Mouse (Mus musculus) left cerebral cortex, postnatal 14 days (tissue): ENCODE measurements at regions not wholly inside any gene's neighbourhood (a gene's known extent, or its start where the extent isn't known, plus 50 kb on each side); places are given as distances from the start of the nearest gene placed in this dataset.

Source experiments
- DNase-seq, 2 experiments: peaks; one replicate each; pipeline ENCODE4 v3.0.0; 2021 to 2022; ENCODE audit warnings: low spot score in 2 of 2, mixed read lengths in 1 of 2
- intact Hi-C: fragments of 180-260 bp; cut with DNase I; formaldehyde crosslinking; loops from one replicate; pipeline ENCODE4 v1.15.1; 2025

DNA sequence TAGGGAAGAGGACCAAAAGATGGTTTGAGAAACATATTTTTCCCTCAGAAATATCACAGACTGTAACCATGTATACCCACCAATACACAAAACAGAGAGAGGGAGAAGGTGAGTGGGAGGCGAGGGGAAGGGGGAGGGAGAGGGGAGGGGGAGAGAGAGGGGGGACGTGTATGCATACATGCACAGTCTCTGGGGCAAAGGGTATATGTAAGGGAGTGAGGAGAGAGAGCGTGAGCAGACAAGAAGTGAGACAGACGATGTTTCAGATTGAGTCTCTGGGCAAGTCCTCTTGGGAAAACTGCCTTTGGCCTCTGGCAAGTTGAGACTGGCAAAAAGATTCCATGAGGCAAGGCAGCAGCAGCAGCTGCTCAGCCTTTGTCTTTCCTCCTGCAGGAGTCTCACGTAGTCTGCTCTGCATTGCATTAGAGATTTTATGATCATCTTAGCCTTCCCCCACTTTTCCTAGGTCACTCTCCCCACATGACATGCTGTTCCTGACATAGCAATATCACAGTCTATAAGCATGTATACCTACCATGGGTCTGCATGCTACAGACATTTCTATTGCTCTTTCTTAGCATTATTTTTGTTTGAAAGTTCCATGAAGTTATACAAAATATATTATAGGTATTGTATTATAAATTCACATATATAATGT, 308.3 kb downstream of the Fam84a start:
- intact Hi-C loops = loop anchor here (10.0 kb wide), 2 partner anchors 311 to 471 kb away; partner anchors contain the start of gene Fam84a
- no peak for DNase-seq

- no peak for DNase-seq
- intact Hi-C loops = loop anchor here (10.0 kb wide), 2 partner anchors 314 to 474 kb away; partner anchors contain the start of gene Fam84a
These were observed 310.6 kb downstream of the Fam84a start for GRCm38 (mm10) chr12:13841238-13841637.

DNA sequence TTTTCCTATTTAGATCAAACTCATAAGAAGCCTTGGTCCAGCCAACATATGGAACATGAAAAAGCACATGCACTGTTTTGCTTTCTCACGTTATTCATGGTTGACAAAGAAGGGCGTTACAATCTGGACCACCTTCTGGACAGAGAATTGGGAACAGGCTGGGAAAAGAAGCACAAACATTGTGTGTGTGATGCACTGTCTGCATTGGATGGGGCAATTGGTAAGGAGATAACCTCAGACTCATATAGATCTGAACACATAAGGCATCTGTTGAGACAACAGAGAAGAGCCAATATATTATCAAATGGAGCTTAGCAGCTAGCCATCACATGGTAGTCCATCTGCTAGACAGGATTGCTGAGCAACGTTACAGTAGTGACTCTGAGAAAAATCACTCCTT, 317.1 kb downstream of the Fam84a start:
- intact Hi-C loops = no loop called here
- peak in 1 of 2 experiments; percentile 5 for DNase-seq

- intact Hi-C loops = no loop called here
- no peak for DNase-seq
These were observed 326.0 kb downstream of the Fam84a start for GRCm38 (mm10) chr12:13825899-13826298.

- peak in 1 of 2 experiments; percentile 2 for DNase-seq
- intact Hi-C loops = no loop called here
These were observed 336.4 kb downstream of the Fam84a start for GRCm38 (mm10) chr12:13815500-13815899.

DNA sequence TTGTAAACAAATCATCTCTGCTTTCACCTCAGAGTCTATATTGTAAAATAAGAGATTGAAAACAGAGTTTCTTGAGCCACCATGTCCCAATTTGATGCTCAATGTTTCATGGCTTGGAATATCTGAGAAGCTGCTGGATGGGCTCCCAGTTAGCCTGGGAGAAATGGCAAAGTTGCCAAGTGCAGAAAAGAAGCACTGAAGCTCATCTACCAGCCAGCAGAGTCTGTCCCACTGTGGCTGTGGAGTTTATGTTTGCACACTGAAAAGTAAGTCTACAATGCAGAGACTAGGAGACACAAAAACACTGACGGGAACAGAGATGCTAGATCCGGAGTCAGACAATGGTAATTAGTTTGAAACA, 341.7 kb downstream of the Fam84a start:
- DNase-seq = no peak
- intact Hi-C loops = no loop called here

DNA sequence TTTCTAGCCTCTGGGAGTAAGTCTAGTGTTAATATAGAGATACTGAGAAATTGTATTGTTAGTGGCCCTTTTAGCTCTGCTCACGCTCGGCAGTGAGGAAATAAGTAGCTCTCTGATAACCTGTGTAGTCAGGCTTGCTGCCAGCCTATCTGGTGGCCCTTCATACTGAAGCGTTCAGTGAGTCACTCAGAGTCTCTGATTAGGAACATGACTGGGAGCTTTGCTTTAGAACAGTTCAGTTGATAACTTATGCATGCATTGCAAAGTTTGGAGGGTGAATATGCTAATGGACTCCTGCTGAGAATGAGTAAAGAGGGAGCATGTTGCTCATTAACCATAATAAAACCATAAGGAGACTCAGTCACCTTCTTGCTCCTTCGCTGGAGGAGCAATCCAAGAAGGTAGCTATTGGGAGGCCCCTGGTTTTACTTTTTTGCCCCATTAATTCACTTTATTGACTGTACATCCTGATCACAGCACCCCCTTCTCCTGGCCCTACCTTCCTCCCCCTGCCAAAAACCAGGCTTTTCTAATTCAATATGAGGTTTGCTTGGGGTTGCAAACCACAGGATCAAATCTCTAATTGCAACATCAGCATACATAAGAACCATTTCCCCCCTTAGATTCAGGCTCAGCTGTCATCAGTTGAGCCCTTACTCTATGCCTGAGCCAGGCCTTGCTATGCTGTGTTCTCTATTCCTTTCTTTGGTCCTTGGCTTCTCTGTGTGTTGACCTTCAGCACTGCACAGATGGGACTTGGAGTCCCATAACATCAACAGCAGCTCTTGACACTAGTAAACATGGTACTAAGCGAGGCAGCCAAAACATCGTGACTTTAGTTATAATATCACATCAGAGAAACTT, 342.3 kb downstream of the Fam84a start:
- DNase-seq = no peak
- intact Hi-C loops = no loop called here

GRCm38 (mm10) chr12:13779752-13780151, 372.1 kb downstream of the Fam84a start:
- intact Hi-C loops = no loop called here
- DNase-seq = peak in 1 of 2 experiments; percentile 25

- DNase-seq = no peak
- intact Hi-C loops = no loop called here
These were observed 375.2 kb downstream of the Fam84a start for GRCm38 (mm10) chr12:13776687-13777086.

GRCm38 (mm10) chr12:13769696-13770095, 382.2 kb downstream of the Fam84a start:
- DNase-seq = no peak
- intact Hi-C loops = no loop called here

GRCm38 (mm10) chr12:13769156-13769555, 382.7 kb downstream of the Fam84a start:
- intact Hi-C loops = no loop called here
- DNase-seq = peak; percentile 14 to 48

DNA sequence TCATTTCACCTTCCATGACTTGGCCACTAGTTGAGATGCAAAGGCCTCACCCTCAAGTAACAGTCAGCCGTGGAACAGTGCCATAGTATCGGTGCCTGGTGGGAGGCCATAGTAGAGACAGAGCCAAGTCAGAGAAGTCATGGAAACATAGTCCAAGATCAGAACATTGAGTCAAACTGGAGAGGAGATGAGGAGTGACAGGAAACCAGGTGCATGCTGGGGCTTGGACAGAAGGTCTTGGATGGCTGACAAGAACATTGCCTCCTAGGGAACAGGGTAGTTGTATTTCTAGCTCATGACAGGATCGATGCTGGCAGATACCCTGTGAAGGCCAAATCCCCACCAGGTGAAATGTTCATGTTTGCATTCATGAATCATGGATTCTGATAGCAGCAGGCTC, 385.4 kb downstream of the Fam84a start:
- no peak for DNase-seq
- intact Hi-C loops = no loop called here

DNA sequence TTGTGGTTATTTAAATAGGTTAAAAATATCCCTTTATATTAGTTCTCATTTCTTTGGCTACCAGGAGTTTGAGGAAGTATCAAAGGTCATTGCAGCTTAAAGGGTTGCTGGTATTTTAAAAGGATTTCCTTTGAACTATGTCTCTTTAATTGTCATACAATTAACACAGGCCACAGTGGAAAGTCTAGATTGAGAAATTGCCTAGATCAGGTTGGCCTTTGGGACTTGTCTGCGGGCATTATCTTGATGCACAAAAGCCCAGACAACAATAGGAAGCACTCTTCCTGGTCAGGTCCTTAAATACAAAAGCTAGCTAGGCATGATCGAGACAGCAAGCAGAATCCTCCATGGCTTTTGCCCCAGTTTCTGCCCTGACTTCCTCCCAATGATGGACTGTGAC, 398.0 kb downstream of the Fam84a start:
- intact Hi-C loops = no loop called here
- DNase-seq = no peak

GRCm38 (mm10) chr12:13744323-13744931, 407.4 kb downstream of the Fam84a start:
- intact Hi-C loops = no loop called here
- DNase-seq = peak; percentile 16 to 41

- intact Hi-C loops = no loop called here
- no peak for DNase-seq
These were observed 421.8 kb downstream of the Fam84a start for GRCm38 (mm10) chr12:13729901-13730637.

GRCm38 (mm10) chr12:13728986-13729385, 422.9 kb downstream of the Fam84a start:
- intact Hi-C loops = no loop called here
- DNase-seq = no peak

- no peak for DNase-seq
- intact Hi-C loops = no loop called here
These were observed 427.3 kb downstream of the Fam84a start for GRCm38 (mm10) chr12:13724511-13724910.

DNA sequence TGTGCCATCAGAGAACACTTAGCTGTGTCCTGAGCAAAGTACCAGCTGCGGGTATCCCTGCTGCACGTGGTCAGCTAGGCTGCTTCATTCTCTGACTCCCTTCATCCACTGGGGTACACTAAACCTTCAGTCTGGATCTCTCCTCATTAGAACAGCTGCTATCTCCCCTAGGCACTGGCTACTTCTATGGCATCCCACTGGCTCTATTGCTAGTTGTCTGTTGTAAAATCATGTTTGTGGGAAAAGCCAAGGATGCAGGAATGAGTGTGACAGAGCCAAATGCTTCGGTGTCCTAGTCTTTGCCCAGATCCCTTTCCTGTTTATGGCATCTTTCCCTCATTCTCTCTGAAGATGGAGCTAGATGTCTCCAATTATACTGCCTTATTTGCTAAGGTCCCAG, 440.9 kb downstream of the Nbas start:
- intact Hi-C loops = loop anchor here (5.0 kb wide), 1 partner anchor 442 kb away; the partner anchor contains the start of gene Fam84a
- DNase-seq = no peak

GRCm38 (mm10) chr12:13707747-13708146, 438.8 kb downstream of the Nbas start:
- intact Hi-C loops = loop anchor here (5.0 kb wide), 1 partner anchor 445 kb away; the partner anchor contains the start of gene Fam84a
- no peak for DNase-seq
